Mouse (Mus musculus) spleen, adult 2 months (tissue): ENCODE measurements around the gene Cep70.

ENCODE experiments used
- CTCF ChIP-seq: fragments of 200-500 bp; IDR thresholded peaks from 2 replicates; pipeline ENCODE4 v1.5.1; 2011; ENCODE audit warnings: mild to moderate bottlenecking, inconsistent platforms; ENCODE audit not compliant: insufficient read depth, insufficient read length, insufficient replicate concordance; ENCODE audit errors: extremely low read depth
- POLR2A ChIP-seq: fragments of 200-500 bp; IDR thresholded peaks from 2 replicates; pipeline ENCODE4 v1.6.1; 2011; ENCODE audit warnings: low read depth, low read length, inconsistent platforms

DNA sequence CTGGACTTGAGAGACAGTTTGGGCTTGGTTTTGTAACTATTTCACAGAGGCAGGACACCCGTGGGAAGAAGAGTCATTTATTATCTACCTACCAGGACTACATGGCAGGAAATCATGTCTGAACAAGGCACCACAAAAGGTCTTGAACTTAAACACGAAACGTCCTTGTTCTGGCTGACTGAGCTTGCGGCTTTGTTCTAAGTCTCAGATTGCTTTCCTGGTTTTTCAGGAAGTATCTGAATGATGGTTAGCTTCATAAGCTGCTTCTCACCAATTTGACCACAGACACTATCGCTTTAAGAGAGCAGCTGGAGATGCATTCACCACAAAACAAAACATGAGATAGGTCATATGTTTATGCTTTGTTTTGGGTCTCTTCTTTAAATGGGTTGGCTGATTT is 2.6 kb upstream of the Cep70 start:
- TF ChIP-seq CTCF (no peak), POLR2A (no peak)
